8 mouse cellular contexts compared by ENCODE assay signal in the genomic region with DNA sequence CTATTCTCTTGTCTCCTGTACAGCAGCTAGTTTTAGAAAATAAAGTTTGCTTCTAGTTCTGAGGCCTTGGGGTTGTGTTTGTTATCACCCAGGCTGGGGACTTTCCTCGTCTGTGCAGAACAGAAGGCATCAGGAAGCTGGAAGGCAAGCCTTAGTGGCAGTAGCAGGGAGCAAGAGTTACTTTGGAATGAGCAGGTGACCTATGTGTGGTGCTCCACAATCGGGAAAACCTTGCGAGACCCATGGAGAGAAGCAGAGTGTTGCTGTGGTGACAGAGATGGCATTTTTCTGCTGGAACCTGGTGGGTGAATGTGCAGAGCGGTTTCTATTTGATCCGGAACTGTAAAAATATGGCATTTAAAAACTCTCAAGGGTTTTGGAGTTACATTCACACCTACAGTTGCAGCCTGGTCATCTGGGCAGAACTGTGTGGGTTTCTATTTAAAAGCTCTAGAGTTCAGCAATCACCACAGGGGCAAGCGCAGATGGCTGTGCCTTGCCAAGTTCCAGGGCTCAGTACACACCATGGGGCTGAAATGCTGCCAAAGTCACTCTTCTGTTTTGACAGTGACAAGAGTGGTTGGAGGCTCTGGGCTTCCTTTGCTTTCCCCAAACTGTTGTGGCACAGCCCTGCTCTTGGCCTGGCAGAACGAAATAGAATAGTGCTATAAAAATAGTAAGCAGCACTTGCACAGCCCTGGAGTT.
A peak's percentile ranks its signal among the peaks of the same experiment; 100 is the strongest.
DNase-seq lines count a peak whose midpoint lies in the region.

No protein-coding gene starts in this region.

- DNase-seq in adrenal gland, postnatal 10 days = peak; percentile 8
- DNase-seq in adrenal gland, postnatal 4 days (ENCODE audit: low spot score in 2 of 2) = no peak
- DNase-seq in right cerebral cortex, adult 18-20 months = peak; percentile 52
- no peak for DNase-seq in right cerebral cortex, postnatal 4 days
- DNase-seq in layer of hippocampus, adult 18-20 months (ENCODE audit: low spot score in 2 of 2) = peak; percentile 28 to 66
- no peak for DNase-seq in testis, postnatal 14 days (ENCODE audit: low spot score)
- no peak for DNase-seq in thymus, adult 18-20 months
- DNase-seq in kidney, postnatal 4 days = no peak

Comparison
In these comparisons a context has a peak if more than half of its experiments do, and no peak if none do; other contexts are left out.
1. DNase-seq: peak in adrenal gland, postnatal 10 days (single experiment), right cerebral cortex, adult 18-20 months (single experiment) and layer of hippocampus, adult 18-20 months (2 of 2); none in adrenal gland, postnatal 4 days (0 of 2), right cerebral cortex, postnatal 4 days (single experiment), testis, postnatal 14 days (single experiment), thymus, adult 18-20 months (0 of 2) and kidney, postnatal 4 days (0 of 2).